Mouse (Mus musculus) E14TG2a.4 (cell line): Measurements from ENCODE around the gene Egf.

Source experiments
- H3K27me3 ChIP-seq: 2 replicates; pipeline ENCODE4 v1.6.1; 2014; ENCODE audit warnings: low read length, control low read depth; ENCODE audit not compliant: insufficient read depth
- H3K36me3 ChIP-seq: 2 replicates; pipeline ENCODE4 v1.6.1; 2014; ENCODE audit warnings: low read length, control low read depth; ENCODE audit not compliant: insufficient read depth
- H3K4me1 ChIP-seq: replicated peaks from 2 replicates; pipeline ENCODE4 v1.6.1; 2014; ENCODE audit warnings: low read depth, low read length, control low read depth
- H3K4me3 ChIP-seq: replicated peaks from 2 replicates; pipeline ENCODE4 v1.5.1; 2014; ENCODE audit warnings: mild to moderate bottlenecking, low read length
- H3K9me3 ChIP-seq: 2 replicates; pipeline ENCODE4 v1.6.1; 2014; ENCODE audit warnings: low read length, control low read depth
- CTCF ChIP-seq: conservative IDR thresholded peaks from 2 replicates; pipeline ENCODE4 v1.5.1; 2014; ENCODE audit warnings: low read length
- NANOG ChIP-seq: IDR thresholded peaks from 2 replicates; pipeline ENCODE4 v1.6.1; 2014; ENCODE audit warnings: borderline replicate concordance, low read length, mixed read lengths
- POU5F1 ChIP-seq: IDR thresholded peaks from 2 replicates; pipeline ENCODE4 v1.6.1; 2014; ENCODE audit warnings: low read length, borderline replicate concordance

The Egf gene

GRCm38 (mm10) chr3:129730426-129730825 is 24.7 kb downstream of the Egf start:
- Histone ChIP-seq H3K36me3 (no peaks in the 10 kb centered on the region), H3K9me3 (no peaks in the 10 kb centered on the region), H3K4me3 (no peak overlapping the region), H3K4me1 (no peaks in the 10 kb centered on the region), H3K27me3 (peaks cover 9% of the 10 kb centered on the region; the same call in 1 of the 2 replicates)
- peak; percentile 95 for TF ChIP-seq CTCF
- no peak for TF ChIP-seq POU5F1

- TF ChIP-seq POU5F1: no peak
- no peak for TF ChIP-seq NANOG
- no peak for TF ChIP-seq CTCF
Observed at GRCm38 (mm10) chr3:129729916-129730315, 25.2 kb downstream of the Egf start.

GRCm38 (mm10) chr3:129725592-129725991 is 29.5 kb downstream of the Egf start:
- TF ChIP-seq POU5F1 (no peak), CTCF (no peak), NANOG (no peak)
- H3K9me3 ChIP-seq: no peaks in the 10 kb centered on the region
- H3K27me3 ChIP-seq: 0 out of 2 replicates have a peak, but pooled peaks cover 4% of the 10 kb centered on the region

More at GRCm38 (mm10) chr3:129729916-129730315, 25.2 kb downstream of the Egf start:
- Histone ChIP-seq H3K4me3 (no peak overlapping the region), H3K27me3 (peaks cover 7% of the 10 kb centered on the region; the same call in 1 of the 2 replicates), H3K9me3 (no peaks in the 10 kb centered on the region), H3K36me3 (no peaks in the 10 kb centered on the region), H3K4me1 (no peaks in the 10 kb centered on the region)

GRCm38 (mm10) chr3:129724961-129725501 is 30.1 kb downstream of the Egf start:
- Histone ChIP-seq H3K36me3 (no peaks in the 10 kb centered on the region), H3K4me1 (no peaks in the 10 kb centered on the region; the same call in 1 of the 2 replicates), H3K4me3 (peak overlapping the region; percentile 83), H3K9me3 (no peaks in the 10 kb centered on the region), H3K27me3 (0 out of 2 replicates have a peak, but pooled peaks cover 4% of the 10 kb centered on the region)
- TF ChIP-seq CTCF: no peak
- no peak for TF ChIP-seq POU5F1
- no peak for TF ChIP-seq NANOG

More at GRCm38 (mm10) chr3:129725592-129725991, 29.5 kb downstream of the Egf start:
- Histone ChIP-seq H3K4me3 (no peak overlapping the region), H3K36me3 (no peaks in the 10 kb centered on the region), H3K4me1 (no peaks in the 10 kb centered on the region; the same call in 1 of the 2 replicates)

GRCm38 (mm10) chr3:129724505-129724904 is 30.6 kb downstream of the Egf start:
- no peaks in the 10 kb centered on the region for H3K36me3 ChIP-seq
- no peaks in the 10 kb centered on the region; the same call in 1 of the 2 replicates for H3K4me1 ChIP-seq
- 0 out of 2 replicates have a peak, but pooled peaks cover 4% of the 10 kb centered on the region for H3K27me3 ChIP-seq
- H3K4me3 ChIP-seq: peak overlapping the region; percentile 83
- TF ChIP-seq NANOG: no peak
- TF ChIP-seq CTCF: no peak
- no peak for TF ChIP-seq POU5F1
- no peaks in the 10 kb centered on the region for H3K9me3 ChIP-seq

- no peaks in the 10 kb centered on the region for H3K36me3 ChIP-seq
- H3K4me3 ChIP-seq: no peak overlapping the region
- no peaks in the 10 kb centered on the region; the same call in 1 of the 2 replicates for H3K4me1 ChIP-seq
- H3K27me3 ChIP-seq: 0 out of 2 replicates have a peak, but pooled peaks cover 4% of the 10 kb centered on the region
- TF ChIP-seq CTCF: no peak
- TF ChIP-seq NANOG: no peak
- TF ChIP-seq POU5F1: no peak
- H3K9me3 ChIP-seq: no peaks in the 10 kb centered on the region
Observed at GRCm38 (mm10) chr3:129723311-129723710, 31.8 kb downstream of the Egf start.

GRCm38 (mm10) chr3:129714542-129715145 is 40.5 kb downstream of the Egf start:
- no peaks in the 10 kb centered on the region for H3K4me1 ChIP-seq
- TF ChIP-seq POU5F1: no peak
- no peak for TF ChIP-seq NANOG
- TF ChIP-seq CTCF: no peak
- 0 out of 2 replicates have a peak, but pooled peaks cover 5% of the 10 kb centered on the region for H3K36me3 ChIP-seq
- H3K4me3 ChIP-seq: no peak overlapping the region
- no peaks in the 10 kb centered on the region for H3K9me3 ChIP-seq
- peaks cover 6% of the 10 kb centered on the region for H3K27me3 ChIP-seq

- H3K4me1 ChIP-seq: no peaks in the 10 kb centered on the region
- H3K9me3 ChIP-seq: peaks cover 7% of the 10 kb centered on the region; the same call in 1 of the 2 replicates
- no peak for TF ChIP-seq POU5F1
- no peak for TF ChIP-seq NANOG
- peak; percentile 58 for TF ChIP-seq CTCF
- H3K27me3 ChIP-seq: peaks cover 13% of the 10 kb centered on the region
- no peak overlapping the region for H3K4me3 ChIP-seq
- H3K36me3 ChIP-seq: no peaks in the 10 kb centered on the region
Observed at GRCm38 (mm10) chr3:129708157-129708556, 47.0 kb downstream of the Egf start.
